Mouse (Mus musculus): ENCODE measurements around the gene Psmc5. TPM values are rescaled to one million over a fixed set of nuclear protein-coding genes. Genes with fewer than 3 reads are reported as not detected.
A peak's percentile ranks its signal among the peaks of the same experiment; 100 is the strongest.
"Not testable (repeated sequence)": the region's sequence is repeated elsewhere in the genome, so short reads cannot be mapped to it uniquely, and the experiment has no call there.

Psmc5 gene
- 299 and 305 TPM in 2 replicates for polyA plus RNA-seq (2015; fragmentation: Nextera tagmentation; extraction: Ambion mirVana)

DNA sequence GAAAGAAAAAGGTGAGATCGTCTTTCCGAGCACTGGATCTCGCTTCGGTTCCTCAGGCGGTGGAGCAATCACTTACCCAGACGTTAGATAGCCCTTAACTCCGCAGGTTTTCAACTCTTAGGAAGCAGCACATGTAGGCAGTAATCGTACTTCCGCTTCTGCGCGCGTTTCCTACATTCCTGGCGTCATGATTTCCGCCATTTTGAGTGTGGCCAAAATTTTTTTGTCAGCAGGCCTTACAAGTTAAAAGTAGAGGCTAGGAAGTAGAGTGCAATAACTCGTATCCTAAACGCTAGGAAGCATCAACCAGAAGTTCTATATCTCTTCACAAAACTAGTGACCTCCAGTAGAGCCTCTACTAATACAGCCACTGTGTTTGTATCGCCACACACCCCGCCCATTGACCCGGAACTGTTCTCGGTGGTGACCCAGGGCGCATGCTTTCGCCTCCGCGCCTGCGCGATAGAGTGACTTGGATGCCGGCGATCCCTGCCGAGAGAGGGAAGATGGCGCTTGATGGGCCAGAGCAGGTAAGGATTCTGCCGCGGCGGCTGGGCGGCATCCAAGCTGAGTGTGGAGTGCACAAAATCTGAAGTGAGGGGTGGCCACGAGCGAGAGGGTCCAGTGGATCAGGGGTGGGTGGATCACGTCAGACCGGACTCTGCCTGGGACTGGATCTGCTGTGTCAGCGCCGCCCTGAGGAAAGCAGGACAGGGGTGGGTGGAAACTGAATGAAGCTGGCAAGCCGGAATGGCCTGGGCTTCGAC, at the start of gene Psmc5, which contains the start of gene Ftsj3:
Gene Psmc5 (plus strand): TSS at position 470 of the 767 bp plus-strand sequence.
Gene Ftsj3 (minus strand): TSS at position 395 of the 767 bp plus-strand sequence.
- peaks cover 46% of the 10 kb centered on the region for H3K36me3 ChIP-seq
- peaks cover 24% of the 10 kb centered on the region for H3K4me1 ChIP-seq (replicated peaks)
- ATAC-seq (ENCODE audit: low FRiP score, low read depth): peak; percentile 96
- no peaks in the 10 kb centered on the region for H3K9me3 ChIP-seq
- peak within 1 kb of the TSS; percentile 97 for H3K4me2 ChIP-seq
- peak within 1 kb of the TSS; percentile 92 for H3K9ac ChIP-seq
- peak within 1 kb of the TSS; percentile 94 for H3K4me3 ChIP-seq
- H3K27me3 ChIP-seq: no peaks in the 10 kb centered on the region
- peak within 1 kb of the TSS; percentile 91 for H3K27ac ChIP-seq (replicated peaks)
- WGBS: under 1% methylated on average over 42 of the region's 42 CpGs

DNA sequence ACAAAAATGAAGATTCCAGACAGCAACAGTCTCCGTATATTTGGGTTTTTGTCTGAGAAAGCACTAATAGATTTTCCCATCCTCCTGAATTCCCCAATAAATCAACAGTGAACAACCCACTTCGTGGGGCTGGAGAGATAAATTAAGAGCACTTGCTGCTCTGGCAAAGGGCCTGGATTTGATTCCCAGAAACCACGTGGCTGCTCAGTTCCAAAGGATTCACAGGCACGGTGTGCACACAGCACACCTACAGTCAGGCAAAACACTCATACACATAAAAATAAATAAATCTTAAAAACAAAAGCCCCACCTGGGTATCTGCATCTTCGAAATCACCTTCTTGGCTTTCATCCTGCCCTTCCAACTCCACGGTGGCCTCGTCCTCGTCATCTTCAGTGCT, 43.2 kb upstream of the Psmc5 start:
- Histone ChIP-seq H3K36me3 (peaks cover 49% of the 10 kb centered on the region), H3K27ac (replicated peaks) (no peak overlapping the region), H3K9ac (no peak overlapping the region), H3K4me1 (replicated peaks) (peaks cover 22% of the 10 kb centered on the region), H3K27me3 (no peaks in the 10 kb centered on the region), H3K9me3 (no peaks in the 10 kb centered on the region), H3K4me2 (no peak overlapping the region), H3K4me3 (no peak overlapping the region)
- no peak for ATAC-seq (ENCODE audit: low FRiP score, low read depth)
- 91% methylated on average over 8 of the region's 8 CpGs for WGBS

DNA sequence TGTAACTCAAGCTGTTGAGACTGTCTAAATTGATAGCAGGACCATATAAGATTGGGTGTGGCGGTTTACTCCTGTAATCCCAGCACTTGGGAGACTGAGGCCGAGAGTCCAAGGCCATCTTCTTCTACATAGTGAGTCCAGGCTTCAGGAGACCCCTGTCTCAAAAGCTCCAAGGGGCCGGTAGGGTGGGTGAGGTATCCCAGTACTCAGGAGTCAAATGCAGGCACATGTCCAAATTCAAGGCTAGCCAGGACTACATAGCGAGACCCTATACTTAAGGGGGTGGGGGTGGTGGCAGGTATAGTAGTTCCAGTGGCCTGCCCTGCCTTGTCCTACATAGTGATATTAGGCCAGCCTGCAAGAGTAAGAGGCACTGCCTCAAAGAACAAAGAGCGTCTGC, 41.1 kb upstream of the Psmc5 start:
- H3K36me3 ChIP-seq: peaks cover 30% of the 10 kb centered on the region
- H3K4me3 ChIP-seq: peak overlapping the region; percentile 79; the same call in 1 of the 2 replicates
- no peak overlapping the region for H3K9ac ChIP-seq
- no peak overlapping the region for H3K27ac ChIP-seq (replicated peaks)
- peak overlapping the region; percentile 66 for H3K4me2 ChIP-seq
- WGBS: 91% methylated on average over 5 of the region's 5 CpGs
- H3K9me3 ChIP-seq: no peaks in the 10 kb centered on the region
- peaks cover 40% of the 10 kb centered on the region for H3K4me1 ChIP-seq (replicated peaks)
- no peak for ATAC-seq (ENCODE audit: low FRiP score, low read depth)
- no peaks in the 10 kb centered on the region for H3K27me3 ChIP-seq

DNA sequence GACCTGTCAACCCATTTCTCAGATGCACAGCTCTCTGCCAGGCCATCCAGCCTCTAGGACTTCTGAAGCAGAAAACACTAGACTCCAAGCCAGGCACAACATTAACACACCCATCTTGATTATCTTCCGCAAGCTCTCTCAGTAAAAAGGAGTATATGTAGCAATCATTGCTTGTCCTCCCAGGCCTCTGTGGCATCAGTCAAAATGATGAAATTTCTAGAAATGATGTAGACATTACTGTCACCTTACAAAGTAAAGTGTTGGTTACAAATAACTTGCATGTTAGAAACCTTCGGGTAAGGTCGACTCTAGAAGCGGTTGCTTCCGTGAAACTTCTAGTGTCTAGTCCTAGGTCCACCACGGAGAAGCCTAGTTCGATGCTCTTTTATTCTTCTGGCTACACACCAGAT, 40.5 kb upstream of the Psmc5 start:
- WGBS: 28% methylated on average over 7 of the region's 7 CpGs
- no peak for ATAC-seq (ENCODE audit: low FRiP score, low read depth)
- Histone ChIP-seq H3K9ac (peak overlapping the region; percentile 97), H3K4me2 (peak overlapping the region; percentile 66), H3K4me3 (peak overlapping the region; percentile 79), H3K4me1 (replicated peaks) (peaks cover 45% of the 10 kb centered on the region), H3K9me3 (no peaks in the 10 kb centered on the region), H3K27me3 (no peaks in the 10 kb centered on the region), H3K27ac (replicated peaks) (peak overlapping the region; percentile 99), H3K36me3 (peaks cover 24% of the 10 kb centered on the region)

DNA sequence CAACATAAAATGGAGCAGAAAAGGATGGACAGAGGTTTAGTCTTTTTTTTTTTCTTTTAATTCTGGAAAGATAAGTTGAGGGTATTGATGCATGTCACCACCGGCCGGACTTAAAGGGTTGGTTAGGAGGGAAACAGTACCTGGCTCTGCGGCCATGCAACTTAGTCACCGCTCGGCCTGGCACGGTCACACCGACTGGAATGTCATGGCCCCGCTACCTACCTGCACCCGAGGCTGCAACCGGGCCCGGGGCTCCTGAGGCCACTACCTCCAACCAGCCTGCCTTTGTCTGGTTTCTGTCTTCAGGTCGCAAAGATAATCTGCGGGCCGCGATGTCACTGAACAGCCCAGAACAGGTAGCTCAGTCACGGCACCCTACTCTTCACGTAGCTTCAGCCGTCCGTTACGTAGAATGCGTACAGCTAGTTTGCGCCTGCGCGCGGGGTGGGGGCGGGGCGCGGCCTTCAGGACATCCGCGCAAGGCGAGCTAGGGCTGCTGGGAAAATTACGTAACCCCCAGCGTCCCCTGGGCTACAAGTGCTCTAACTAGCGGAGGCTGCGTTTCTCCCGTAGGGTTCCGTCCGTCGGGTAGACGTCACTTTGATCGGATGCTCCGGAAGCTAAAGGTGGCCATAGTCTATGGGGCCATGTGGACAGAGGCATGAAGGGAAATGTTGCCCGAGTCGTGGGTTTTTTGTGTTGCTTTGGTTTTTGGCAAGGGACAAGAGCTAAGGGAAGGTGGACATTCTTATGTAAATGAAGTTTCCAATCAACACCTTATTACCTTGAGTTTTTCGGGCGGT, 39.8 kb upstream of the Psmc5 start, which contains the start of gene Ccdc47:
Gene Ccdc47 (minus strand): TSS at position 418 of the 803 bp plus-strand sequence.
- peaks cover 51% of the 10 kb centered on the region for H3K4me1 ChIP-seq (replicated peaks)
- H3K27me3 ChIP-seq: no peaks in the 10 kb centered on the region
- under 1% methylated on average over 46 of the region's 46 CpGs for WGBS
- H3K4me2 ChIP-seq: peak within 1 kb of the TSS; percentile 66
- H3K9ac ChIP-seq: peak within 1 kb of the TSS; percentile 97
- ATAC-seq (ENCODE audit: low FRiP score, low read depth): peak; percentile 99
- H3K4me3 ChIP-seq: peak within 1 kb of the TSS; percentile 79
- H3K36me3 ChIP-seq: peaks cover 20% of the 10 kb centered on the region
- H3K27ac ChIP-seq (replicated peaks): peak within 1 kb of the TSS; percentile 99
- H3K9me3 ChIP-seq: no peaks in the 10 kb centered on the region

DNA sequence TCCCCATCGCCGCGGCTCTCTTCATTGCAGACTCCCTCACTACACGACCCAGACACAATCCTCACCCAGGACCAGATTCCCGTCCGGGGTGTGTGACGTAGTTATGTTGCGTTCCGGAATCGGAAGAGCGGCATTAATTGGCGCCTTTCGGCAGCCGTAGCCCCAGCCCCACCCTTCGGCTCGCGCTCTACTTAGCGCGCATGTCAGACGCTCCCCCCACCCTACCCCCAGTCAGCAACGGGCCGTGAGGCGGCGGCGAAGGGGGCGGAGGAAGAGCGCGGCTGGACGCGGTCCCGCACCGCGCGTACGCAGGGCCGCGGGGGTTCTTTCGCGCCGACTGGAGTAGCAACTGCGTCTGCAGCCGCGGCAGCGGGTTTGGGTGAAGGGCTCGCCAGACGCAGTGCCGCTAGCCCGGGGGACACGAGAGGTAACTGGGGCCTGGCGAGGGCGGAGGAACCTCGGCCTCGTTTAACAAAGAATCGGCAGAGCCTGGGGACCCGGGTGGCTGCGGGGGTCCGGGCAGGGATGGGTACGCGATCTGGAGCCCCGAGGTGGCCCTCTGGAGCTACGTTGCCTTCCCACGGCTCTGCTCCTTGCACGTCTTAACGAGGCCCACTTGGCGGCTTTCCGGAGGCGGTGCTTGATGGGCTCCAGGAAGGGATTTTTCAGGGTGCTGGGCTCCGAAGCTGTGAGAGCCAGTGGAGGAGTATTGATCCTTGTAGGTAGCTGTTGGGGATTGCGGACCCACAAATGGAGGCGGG, 39.0 kb upstream of the Psmc5 start, which contains the start of gene Ddx42:
Gene Ddx42 (plus strand): TSS at position 197 of the 761 bp plus-strand sequence.
- H3K4me1 ChIP-seq (replicated peaks): peaks cover 51% of the 10 kb centered on the region
- peaks cover 13% of the 10 kb centered on the region for H3K36me3 ChIP-seq
- H3K4me3 ChIP-seq: peak within 1 kb of the TSS; percentile 79
- WGBS: under 1% methylated on average over 69 of the region's 70 CpGs
- no peaks in the 10 kb centered on the region for H3K27me3 ChIP-seq
- H3K27ac ChIP-seq (replicated peaks): peak within 1 kb of the TSS; percentile 99
- no peaks in the 10 kb centered on the region for H3K9me3 ChIP-seq
- peak within 1 kb of the TSS; percentile 97 for H3K9ac ChIP-seq
- peak; percentile 97 for ATAC-seq (ENCODE audit: low FRiP score, low read depth)
- peak within 1 kb of the TSS; percentile 66 for H3K4me2 ChIP-seq

DNA sequence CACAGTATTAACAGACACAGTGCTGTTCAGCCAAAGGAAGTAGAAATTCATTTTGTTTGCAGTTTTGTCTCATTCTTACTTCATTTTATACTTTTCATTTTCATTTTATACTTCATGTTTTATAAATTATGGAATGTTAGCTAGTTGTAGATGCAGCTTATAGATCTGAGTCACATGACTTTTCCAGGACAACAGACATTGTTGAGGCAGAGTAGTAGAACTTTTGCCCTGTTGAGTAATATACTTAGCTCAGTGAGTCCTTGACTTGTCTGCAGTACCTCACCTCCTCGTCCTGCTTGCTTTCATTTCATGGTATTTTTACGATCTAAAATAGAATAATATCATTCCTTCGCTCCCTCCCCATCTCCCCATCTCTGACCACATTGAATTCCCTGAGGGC, 35.4 kb upstream of the Psmc5 start:
- no peak for ATAC-seq (ENCODE audit: low FRiP score, low read depth)
- Histone ChIP-seq H3K27me3 (no peaks in the 10 kb centered on the region), H3K36me3 (peaks cover 15% of the 10 kb centered on the region), H3K9ac (no peak overlapping the region), H3K9me3 (no peaks in the 10 kb centered on the region), H3K4me2 (no peak overlapping the region), H3K4me1 (replicated peaks) (peaks cover 33% of the 10 kb centered on the region), H3K27ac (replicated peaks) (no peak overlapping the region), H3K4me3 (no peak overlapping the region)
- WGBS: 94% methylated on average over 3 of the region's 3 CpGs

DNA sequence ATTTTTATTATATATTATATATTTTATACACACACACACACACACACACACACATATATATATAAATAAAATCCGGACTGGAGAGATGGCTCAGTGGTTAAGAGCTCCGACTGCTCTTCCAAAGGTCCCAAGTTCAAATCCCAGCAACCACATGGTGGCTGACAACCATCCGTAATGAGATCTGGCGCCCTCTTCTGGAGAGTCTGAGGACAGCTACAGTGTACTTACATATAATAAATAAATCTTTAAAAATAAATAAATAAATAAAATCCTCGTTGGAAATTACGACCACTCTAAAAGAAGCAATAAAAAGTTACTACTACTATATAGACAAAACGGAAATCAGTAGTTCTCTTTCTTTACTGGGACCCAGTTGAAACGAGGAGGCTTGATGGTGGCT, 22.0 kb upstream of the Psmc5 start:
- ATAC-seq (ENCODE audit: low FRiP score, low read depth); H3K4me1 ChIP-seq (replicated peaks); H3K4me2 ChIP-seq; H3K27ac ChIP-seq (replicated peaks); H3K4me3 ChIP-seq; H3K9me3 ChIP-seq; H3K27me3 ChIP-seq; H3K9ac ChIP-seq: not testable (repeated sequence)
- H3K36me3 ChIP-seq: peaks cover 65% of the 10 kb centered on the region
- 81% methylated on average over 8 of the region's 8 CpGs for WGBS

DNA sequence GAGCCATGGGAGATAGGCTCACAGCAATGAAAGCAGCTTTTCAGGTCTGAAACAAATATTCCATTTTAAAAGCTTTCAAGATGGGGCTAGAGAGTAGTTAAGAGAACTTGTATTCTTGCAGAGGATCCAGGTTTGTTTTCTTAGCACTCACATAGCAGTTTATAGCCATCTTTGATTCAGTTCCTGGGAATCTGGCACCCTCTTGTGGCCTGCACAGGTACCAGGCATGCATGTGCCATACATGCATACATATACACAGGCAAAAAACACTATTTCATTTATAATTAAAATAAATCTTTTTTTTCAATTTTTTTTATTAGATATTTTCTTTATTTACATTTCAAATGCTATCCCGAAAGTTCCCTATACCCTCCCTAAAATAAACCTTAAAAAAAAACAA, 9.1 kb upstream of the Psmc5 start:
- no peaks in the 10 kb centered on the region for H3K27me3 ChIP-seq
- no peak overlapping the region for H3K9ac ChIP-seq
- H3K27ac ChIP-seq (replicated peaks): no peak overlapping the region
- whole genome bisulfite sequencing: 96% methylated on average over 1 of the region's 1 CpGs
- no peaks in the 10 kb centered on the region for H3K4me1 ChIP-seq (replicated peaks)
- no peak for ATAC-seq (ENCODE audit: low FRiP score, low read depth)
- no peaks in the 10 kb centered on the region for H3K9me3 ChIP-seq
- H3K4me2 ChIP-seq: no peak overlapping the region
- no peak overlapping the region for H3K4me3 ChIP-seq
- peaks cover 96% of the 10 kb centered on the region for H3K36me3 ChIP-seq

DNA sequence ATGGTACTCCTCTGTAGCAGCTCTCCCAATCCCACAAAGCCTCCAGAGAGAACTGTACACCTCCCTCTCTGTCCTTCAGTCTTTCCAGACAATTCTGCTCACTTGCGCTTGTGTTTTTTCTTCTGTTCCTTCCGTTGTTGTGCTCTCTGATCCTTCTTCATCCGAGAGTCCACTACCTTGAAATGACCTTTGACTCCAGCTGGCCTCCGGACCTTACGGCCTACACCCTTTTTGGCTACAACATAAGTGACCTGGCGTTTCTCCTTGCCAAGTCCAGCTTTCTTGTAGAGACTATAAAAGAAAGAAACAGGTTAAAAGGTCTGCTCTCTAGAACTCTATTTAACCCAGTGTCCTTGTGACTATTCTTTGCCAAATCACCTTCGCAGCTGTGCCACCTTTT, 6.6 kb upstream of the Psmc5 start:
- no peak for ATAC-seq (ENCODE audit: low FRiP score, low read depth)
- no peak overlapping the region for H3K4me3 ChIP-seq
- H3K36me3 ChIP-seq: peaks cover 93% of the 10 kb centered on the region
- 0 out of 2 replicates have a peak, but pooled peaks cover under 1% of the 10 kb centered on the region for H3K4me1 ChIP-seq (replicated peaks)
- H3K27ac ChIP-seq (replicated peaks): no peak overlapping the region
- 92% methylated on average over 7 of the region's 7 CpGs for WGBS
- H3K27me3 ChIP-seq: no peaks in the 10 kb centered on the region
- H3K9ac ChIP-seq: no peak overlapping the region
- H3K9me3 ChIP-seq: no peaks in the 10 kb centered on the region
- H3K4me2 ChIP-seq: no peak overlapping the region

DNA sequence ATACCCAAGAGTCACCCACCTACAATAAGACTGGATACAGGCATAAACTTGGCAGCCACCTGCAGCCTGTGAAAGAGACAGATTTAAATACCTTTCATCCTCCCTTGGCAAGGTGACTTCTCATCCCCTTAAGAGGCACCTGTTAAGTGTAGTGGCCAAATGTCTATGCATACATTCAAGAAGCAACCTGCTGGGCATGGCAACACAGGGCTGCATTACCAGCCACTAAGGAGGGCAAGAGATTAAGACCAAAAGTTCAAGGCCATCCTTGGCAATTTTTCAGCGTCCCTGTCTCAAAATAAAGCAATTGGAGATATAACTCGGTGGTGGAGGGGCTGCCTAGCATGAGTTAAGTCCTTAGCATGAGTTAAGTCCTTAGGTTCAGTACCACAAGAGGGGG, 1.2 kb upstream of the Psmc5 start:
- 16% methylated on average over 2 of the region's 2 CpGs for WGBS
- H3K36me3 ChIP-seq: peaks cover 53% of the 10 kb centered on the region
- H3K4me3 ChIP-seq: peak overlapping the region; percentile 94
- H3K9ac ChIP-seq: peak overlapping the region; percentile 92; the same call in 1 of the 2 replicates
- no peaks in the 10 kb centered on the region for H3K27me3 ChIP-seq
- H3K27ac ChIP-seq (replicated peaks): no peak overlapping the region
- H3K4me1 ChIP-seq (replicated peaks): peaks cover 24% of the 10 kb centered on the region
- no peak for ATAC-seq (ENCODE audit: low FRiP score, low read depth)
- H3K9me3 ChIP-seq: no peaks in the 10 kb centered on the region
- peak overlapping the region; percentile 97 for H3K4me2 ChIP-seq

Measured in hindbrain, embryonic 15.5 days (tissue).